Mouse (Mus musculus) thymus, adult 2 months (tissue): ENCODE results near the gene B230118H07Rik. TPM values are rescaled to one million over a fixed set of nuclear protein-coding genes. Genes with fewer than 3 reads are reported as not detected.

Source experiments
- DNase-seq: peaks from one replicate; pipeline ENCODE4 v3.0.0; 2021
- H3K27ac ChIP-seq: fragments of 200-500 bp; 2 replicates; pipeline ENCODE4 v1.5.1; 2012; ENCODE audit warnings: low read length, control low read depth; ENCODE audit not compliant: control insufficient read depth, insufficient read depth
- H3K27me3 ChIP-seq: fragments of 200-500 bp; 2 replicates; pipeline ENCODE4 v1.6.1; 2012; ENCODE audit warnings: mild to moderate bottlenecking, low read length, moderate library complexity, mixed read lengths; ENCODE audit not compliant: control insufficient read depth, insufficient read depth
- H3K36me3 ChIP-seq: fragments of 200-500 bp; 2 replicates; pipeline ENCODE4 v1.6.1; 2012; ENCODE audit warnings: mild to moderate bottlenecking, low read length, moderate library complexity; ENCODE audit not compliant: control insufficient read depth, insufficient read depth
- H3K4me1 ChIP-seq: fragments of 200-500 bp; replicated peaks from 2 replicates; pipeline ENCODE4 v1.6.1; 2012; ENCODE audit warnings: low read length; ENCODE audit not compliant: control insufficient read depth, insufficient read depth
- H3K4me3 ChIP-seq: fragments of 200-500 bp; 2 replicates; pipeline ENCODE4 v1.5.1; 2012; ENCODE audit warnings: mild to moderate bottlenecking, low read length, control low read depth, moderate library complexity; ENCODE audit not compliant: control insufficient read depth, insufficient read depth
- CTCF ChIP-seq: fragments of 200-500 bp; IDR thresholded peaks from 2 replicates; pipeline ENCODE4 v1.5.1; 2012; ENCODE audit warnings: mild to moderate bottlenecking, control low read depth, low read length, moderate library complexity, borderline replicate concordance; ENCODE audit not compliant: control insufficient read depth, poor library complexity, insufficient read depth; ENCODE audit errors: extremely low read depth
- POLR2A ChIP-seq: fragments of 200-500 bp; IDR thresholded peaks from 2 replicates; pipeline ENCODE4 v1.6.1; 2012; ENCODE audit warnings: mild to moderate bottlenecking, low read length, control low read depth, moderate library complexity; ENCODE audit not compliant: control insufficient read depth, poor library complexity, insufficient read depth; ENCODE audit errors: extremely low read depth
- WGBS: fragments of 180-500 bp; shearing (Covaris S2); methylation state at CpG from one replicate; pipeline ENCODE4 v1.1.7; 2018; 5-methylcytosine and 5-hydroxymethylcytosine counted together
- polyA plus RNA-seq: library from polyadenylated mRNA; depleted of rRNA; stranded (reverse); fragments of >200 nt; gene quantifications from 2 replicates; pipeline ENCODE4 v1.2.3, GENCODE M21; 2012

Gene B230118H07Rik
- polyA plus RNA-seq, 1 experiment = 3.4 TPM

- Histone ChIP-seq H3K4me3 (no peak overlapping the region), H3K4me1 (peaks cover 3% of the 10 kb centered on the region; the same call in 1 of the 2 replicates), H3K36me3 (peaks cover 55% of the 10 kb centered on the region), H3K27ac (no peak overlapping the region), H3K27me3 (no peaks in the 10 kb centered on the region)
- DNase-seq = no peak
- 96% methylated on average over 12 of the region's 12 CpGs for WGBS
- TF ChIP-seq CTCF = no peak
- TF ChIP-seq POLR2A = no peak
Observed at GRCm38 (mm10) chr2:101684421-101684820, 35.1 kb upstream of the B230118H07Rik start.

GRCm38 (mm10) chr2:101679164-101679784 is 29.9 kb upstream of the B230118H07Rik start:
- WGBS = 2% methylated on average over 15 of the region's 15 CpGs
- DNase-seq = peak; percentile 17

GRCm38 (mm10) chr2:101678236-101679021 is 29.1 kb upstream of the B230118H07Rik start, which contains the start of gene Traf6:
Gene Traf6, plus strand, starts transcription at chr2:101678429.
- WGBS = under 1% methylated on average over 64 of the region's 68 CpGs
- DNase-seq = peak; percentile 89
- Histone ChIP-seq H3K4me1 (peaks cover 4% of the 10 kb centered on the region; the same call in 1 of the 2 replicates), H3K36me3 (peaks cover 5% of the 10 kb centered on the region; the same call in 1 of the 2 replicates), H3K27me3 (no peaks in the 10 kb centered on the region), H3K27ac (no peak within 1 kb of the TSS), H3K4me3 (peak within 1 kb of the TSS; percentile 85)
- TF ChIP-seq POLR2A (peak; percentile 77), CTCF (peak; percentile 82; the same call in 1 of the 2 replicates)

More at GRCm38 (mm10) chr2:101679164-101679784, 29.9 kb upstream of the B230118H07Rik start:
- Histone ChIP-seq H3K27ac (no peak overlapping the region), H3K36me3 (peaks cover 8% of the 10 kb centered on the region), H3K4me3 (peak overlapping the region; percentile 85), H3K4me1 (peaks cover 4% of the 10 kb centered on the region; the same call in 1 of the 2 replicates), H3K27me3 (no peaks in the 10 kb centered on the region)
- TF ChIP-seq CTCF (no peak), POLR2A (no peak)

- no peak for DNase-seq
- Histone ChIP-seq H3K4me3 (no peak overlapping the region), H3K27ac (no peak overlapping the region), H3K4me1 (no peaks in the 10 kb centered on the region), H3K27me3 (no peaks in the 10 kb centered on the region), H3K36me3 (no peaks in the 10 kb centered on the region)
- WGBS = 76% methylated on average over 3 of the region's 3 CpGs
- TF ChIP-seq CTCF = no peak
- no peak for TF ChIP-seq POLR2A
Observed at GRCm38 (mm10) chr2:101673547-101673946, 24.2 kb upstream of the B230118H07Rik start.

- no peak for DNase-seq
- Histone ChIP-seq H3K27ac (no peak overlapping the region), H3K4me1 (no peaks in the 10 kb centered on the region), H3K4me3 (no peak overlapping the region), H3K27me3 (no peaks in the 10 kb centered on the region), H3K36me3 (no peaks in the 10 kb centered on the region)
- 91% methylated on average over 3 of the region's 3 CpGs for WGBS
- no peak for TF ChIP-seq POLR2A
- no peak for TF ChIP-seq CTCF
Observed at GRCm38 (mm10) chr2:101668751-101669150, 19.4 kb upstream of the B230118H07Rik start.

- 98% methylated on average over 3 of the region's 3 CpGs for WGBS
- Histone ChIP-seq H3K4me1 (no peaks in the 10 kb centered on the region), H3K36me3 (no peaks in the 10 kb centered on the region), H3K27me3 (no peaks in the 10 kb centered on the region), H3K27ac (no peak overlapping the region), H3K4me3 (no peak overlapping the region)
- TF ChIP-seq POLR2A (no peak), CTCF (no peak)
- DNase-seq = no peak
Observed at GRCm38 (mm10) chr2:101665703-101666092, 16.4 kb upstream of the B230118H07Rik start.

- Histone ChIP-seq H3K36me3 (no peaks in the 10 kb centered on the region), H3K27me3 (no peaks in the 10 kb centered on the region), H3K27ac (no peak overlapping the region), H3K4me1 (no peaks in the 10 kb centered on the region), H3K4me3 (no peak overlapping the region)
- WGBS = 32% methylated on average over 9 of the region's 9 CpGs
- peak; percentile 78 for DNase-seq
- TF ChIP-seq POLR2A = no peak
- TF ChIP-seq CTCF = no peak; the same call in 1 of the 2 replicates
Observed at GRCm38 (mm10) chr2:101665058-101665702, 15.8 kb upstream of the B230118H07Rik start.
